Comparison of ENCODE assay signal across 8 mouse cellular contexts in genomic region chr1:92830626-92831187, GRCm38 (mm10). TPM values are rescaled to one million over a fixed set of nuclear protein-coding genes. Genes with fewer than 3 reads are reported as not detected.
DNase-seq lines count a peak whose midpoint lies in the region; ATAC-seq and TF ChIP-seq lines count a peak whose summit lies in the region.

No protein-coding gene starts in this region.

- H3K4me2 ChIP-seq in lung, embryonic 14.5 days = peak overlapping the region; percentile 89

- TF ChIP-seq CTCF in lung, embryonic 14.5 days (IDR thresholded peaks at IDR 0.05; ENCODE audit: low read depth) = no peak
- TF ChIP-seq CTCF in embryonic fibroblast, embryonic 13.5 days (IDR thresholded peaks at IDR 0.05; ENCODE audit: borderline replicate concordance, insufficient read depth, low read length) = no peak
- TF ChIP-seq CTCF in olfactory bulb, adult 2 months (IDR thresholded peaks at IDR 0.05; ENCODE audit: insufficient read depth, low read depth, low read length) = no peak

- H3K27me3 ChIP-seq in lung, embryonic 14.5 days (ENCODE audit: insufficient read depth, low read length) = peaks cover 6% of the 10 kb centered on the region; the same call in 1 of the 2 replicates
- H3K27me3 ChIP-seq in limb, embryonic 10.5 days (ENCODE audit: low read depth, poor library complexity, severe bottlenecking) = peaks cover 10% of the 10 kb centered on the region

- H3K36me3 ChIP-seq in lung, embryonic 14.5 days (ENCODE audit: insufficient read depth) = 0 out of 2 replicates have a peak, but pooled peaks cover 6% of the 10 kb centered on the region
- peaks cover 15% of the 10 kb centered on the region for H3K36me3 ChIP-seq in limb, embryonic 10.5 days

- DNase-seq in lung, embryonic 14.5 days = peak; percentile 8
- no peak for DNase-seq in lung, adult 18-20 months
- DNase-seq in limb, embryonic 10.5 days (ENCODE audit: low spot score) = no peak
- DNase-seq in adrenal gland, postnatal 4 days (ENCODE audit: low spot score in 2 of 2) = no peak
- no peak for DNase-seq in spleen, postnatal 10 days (ENCODE audit: low spot score in 2 of 2)

- H3K27ac ChIP-seq in lung, embryonic 14.5 days (ENCODE audit: low read depth) = no peak overlapping the region
- H3K27ac ChIP-seq in embryonic fibroblast, embryonic 13.5 days (ENCODE audit: insufficient read depth, low read length) = no peak overlapping the region; the same call in 1 of the 2 replicates
- H3K27ac ChIP-seq in limb, embryonic 10.5 days = peak overlapping the region; percentile 97
- peak overlapping the region; percentile 77 for H3K27ac ChIP-seq in olfactory bulb, adult 2 months (ENCODE audit: insufficient read depth, low read depth, low read length)

- TF ChIP-seq POLR2A in embryonic fibroblast, embryonic 13.5 days (IDR thresholded peaks at IDR 0.05; ENCODE audit: low read depth, low read length) = no peak
- TF ChIP-seq POLR2A in olfactory bulb, adult 2 months (IDR thresholded peaks at IDR 0.05; ENCODE audit: insufficient read depth, low read depth, low read length) = no peak

- peak overlapping the region; percentile 69 for H3K4me3 ChIP-seq in lung, embryonic 14.5 days (ENCODE audit: low read depth, low read length)
- H3K4me3 ChIP-seq in embryonic fibroblast, embryonic 13.5 days (ENCODE audit: insufficient read depth, low read length) = peak overlapping the region; percentile 48
- H3K4me3 ChIP-seq in limb, embryonic 10.5 days = peak overlapping the region; percentile 87
- peak overlapping the region; percentile 67 for H3K4me3 ChIP-seq in olfactory bulb, adult 2 months (ENCODE audit: insufficient read depth, low read depth, low read length)

- H3K9ac ChIP-seq in lung, embryonic 14.5 days = no peak overlapping the region

- H3K4me1 ChIP-seq in lung, embryonic 14.5 days (ENCODE audit: insufficient read depth) = no peaks in the 10 kb centered on the region
- H3K4me1 ChIP-seq in embryonic fibroblast, embryonic 13.5 days (ENCODE audit: control insufficient read depth, insufficient read depth, low read length) = no peaks in the 10 kb centered on the region
- peaks cover 53% of the 10 kb centered on the region for H3K4me1 ChIP-seq in limb, embryonic 10.5 days
- H3K4me1 ChIP-seq in olfactory bulb, adult 2 months (ENCODE audit: control insufficient read depth, insufficient read depth, low read length) = peaks cover 16% of the 10 kb centered on the region

- H3K9me3 ChIP-seq in lung, embryonic 14.5 days (ENCODE audit: low read depth, low read length) = no peaks in the 10 kb centered on the region
- H3K9me3 ChIP-seq in limb, embryonic 10.5 days (replicated peaks) = no peaks in the 10 kb centered on the region

- 8% methylated on average over 13 of the region's 13 CpGs for WGBS in lung, embryonic 14.5 days
- WGBS in limb, embryonic 10.5 days = 8% methylated on average over 13 of the region's 13 CpGs
- WGBS in olfactory bulb, adult 2 months = 5% methylated on average over 13 of the region's 13 CpGs

- ATAC-seq in lung, embryonic 14.5 days (ENCODE audit: insufficient read depth) = no peak
- no peak for ATAC-seq in inflammation-experienced regulatory T-cells, adult 6 months

RNA-seq across cellular contexts. Expression of gene Gpc1, which starts 0.7 kb away (rescaled TPM):
- polyA plus RNA-seq in lung, embryonic 14.5 days (2014; fragmentation: Nextera tagmentation; extraction: Ambion mirVana) = 36.3 and 42.4 TPM in 2 replicates
- polyA plus RNA-seq in embryonic fibroblast, embryonic 13.5 days (2011; ENCODE audit: insufficient read length, low read depth, missing spikeins) = 105 and 112 TPM in 2 replicates
- 82.0 and 87.4 TPM in 2 replicates for polyA plus RNA-seq in limb, embryonic 10.5 days (2016; fragmentation: Nextera tagmentation; extraction: Ambion mirVana)
- polyA plus RNA-seq in olfactory bulb, adult 2 months (2012; ENCODE audit: insufficient read depth, insufficient read length, low replicate concordance, missing spikeins) = not detected in 2 replicates
- total RNA-seq in adrenal gland, postnatal 4 days (2021) = 10 to 100 TPM; 71.4 to 73.2 TPM
- polyA plus RNA-seq in inflammation-experienced regulatory T-cells, adult 6 months (2017; shearing (Covaris generic)) = 1 to 10 TPM in 2 of 3 experiments, under 1 TPM in 1; 0.87 to 3.0 (median 2.8) TPM

Comparison
In these comparisons a context has a peak if more than half of its experiments do, and no peak if none do; other contexts are left out.
1. H3K27ac ChIP-seq: peak in limb, embryonic 10.5 days (single experiment) and olfactory bulb, adult 2 months (single experiment); none in lung, embryonic 14.5 days (single experiment) and embryonic fibroblast, embryonic 13.5 days (single experiment).
2. Peak in every context shown above with its lines, with median percentiles within 50 percentile points of each other: H3K4me3 ChIP-seq.